Mouse (Mus musculus): Measurements from ENCODE around the gene Heph. TPM values are rescaled to one million over a fixed set of nuclear protein-coding genes. Genes with fewer than 3 reads are reported as not detected.
"Not testable (repeated sequence)": the region's sequence is repeated elsewhere in the genome, so short reads cannot be mapped to it uniquely, and the experiment has no call there.

Gene Heph
- polyA plus RNA-seq (2011; ENCODE audit: insufficient read depth, insufficient read length, low replicate concordance, missing spikeins): 1.2 and 2.1 TPM in 2 replicates

DNA sequence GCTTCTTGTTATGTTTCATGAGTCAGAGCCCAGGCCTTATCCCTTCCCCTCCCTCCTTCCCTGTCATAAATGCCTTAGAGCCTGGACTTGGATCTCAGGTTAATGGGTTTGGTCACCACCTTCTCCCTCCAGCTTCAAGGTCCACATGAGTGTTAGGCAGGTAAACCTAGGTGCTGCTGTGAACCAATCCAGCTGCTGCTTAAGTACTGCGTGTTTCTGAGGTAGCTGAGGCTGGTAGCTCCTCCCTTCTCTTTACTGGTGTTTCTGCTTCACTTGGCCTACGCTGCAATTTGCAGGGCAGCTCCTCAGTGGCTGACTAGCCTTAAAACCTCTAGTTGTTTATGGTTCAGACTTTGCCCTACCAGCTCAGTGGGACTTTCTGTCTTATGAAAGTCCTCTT, at the start of gene Heph:
Gene Heph (plus strand): TSS at position 211 of the 400 bp plus-strand sequence.
- Histone ChIP-seq H3K27ac (ENCODE audit: control insufficient read depth, insufficient read depth, low read depth, low read length, poor library complexity) (no peak within 1 kb of the TSS), H3K4me1 (ENCODE audit: control insufficient read depth, insufficient read depth, low read length) (no peaks in the 10 kb centered on the region), H3K4me3 (replicated peaks; ENCODE audit: control insufficient read depth, low read depth, low read length) (no peak within 1 kb of the TSS)
- TF ChIP-seq POLR2A (IDR thresholded peaks at IDR 0.05; ENCODE audit: borderline replicate concordance, control insufficient read depth, low read depth, low read length) (no peak), CTCF (IDR thresholded peaks at IDR 0.05; ENCODE audit: control insufficient read depth, insufficient read depth, low read length) (no peak)
- 70% methylated on average over 2 of the region's 2 CpGs for WGBS

DNA sequence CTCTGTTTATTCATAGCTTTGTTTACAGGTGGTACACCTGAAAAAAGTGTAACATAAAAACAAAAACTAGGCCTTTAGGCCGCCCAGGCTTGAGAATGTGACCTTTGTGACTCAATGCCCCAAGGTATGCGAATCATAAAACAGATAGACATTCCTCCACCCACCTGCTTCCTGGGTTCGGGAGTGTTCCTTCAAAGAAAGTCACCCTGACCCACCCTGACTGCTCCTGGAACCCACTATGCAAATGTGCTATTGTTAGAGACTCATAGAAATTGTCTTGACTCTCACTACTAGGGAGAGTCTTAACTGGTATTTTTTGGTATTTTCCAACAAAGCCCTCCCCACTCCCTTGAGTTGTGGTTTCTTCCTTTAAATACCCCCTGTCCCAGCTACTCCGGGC, 39.8 kb upstream of the Heph start:
- not testable (repeated sequence) for H3K4me1 ChIP-seq (ENCODE audit: control insufficient read depth, insufficient read depth, low read length); H3K27ac ChIP-seq (ENCODE audit: control insufficient read depth, insufficient read depth, low read depth, low read length, poor library complexity); H3K4me3 ChIP-seq (replicated peaks; ENCODE audit: control insufficient read depth, low read depth, low read length)
- 76% methylated on average over 4 of the region's 4 CpGs for WGBS

DNA sequence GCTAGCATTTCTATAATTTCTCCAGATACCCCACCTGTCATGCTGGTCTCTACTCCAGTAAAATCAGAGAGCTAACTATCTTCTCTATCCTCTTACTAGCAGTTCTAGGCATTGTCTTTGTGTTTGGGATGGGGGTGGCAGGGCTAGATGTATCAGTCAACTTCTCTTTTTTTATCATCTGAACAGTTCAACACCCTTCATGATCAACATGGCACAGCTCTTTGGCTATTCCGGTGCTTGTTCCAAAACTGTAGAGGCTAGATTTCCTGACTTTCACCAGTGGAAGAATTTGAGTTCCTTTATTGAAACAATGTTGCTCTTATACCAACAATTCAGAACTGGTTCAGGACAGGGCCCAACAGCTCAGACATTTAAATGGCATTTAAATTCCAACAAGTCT, 38.2 kb upstream of the Heph start:
- TF ChIP-seq POLR2A (IDR thresholded peaks at IDR 0.05; ENCODE audit: borderline replicate concordance, control insufficient read depth, low read depth, low read length): no peak
- TF ChIP-seq CTCF (IDR thresholded peaks at IDR 0.05; ENCODE audit: control insufficient read depth, insufficient read depth, low read length): no peak
- Histone ChIP-seq H3K27ac (ENCODE audit: control insufficient read depth, insufficient read depth, low read depth, low read length, poor library complexity) (no peak overlapping the region), H3K4me1 (ENCODE audit: control insufficient read depth, insufficient read depth, low read length) (no peaks in the 10 kb centered on the region), H3K4me3 (replicated peaks; ENCODE audit: control insufficient read depth, low read depth, low read length) (no peak overlapping the region)
- WGBS: 69% methylated on average over 1 of the region's 1 CpGs

DNA sequence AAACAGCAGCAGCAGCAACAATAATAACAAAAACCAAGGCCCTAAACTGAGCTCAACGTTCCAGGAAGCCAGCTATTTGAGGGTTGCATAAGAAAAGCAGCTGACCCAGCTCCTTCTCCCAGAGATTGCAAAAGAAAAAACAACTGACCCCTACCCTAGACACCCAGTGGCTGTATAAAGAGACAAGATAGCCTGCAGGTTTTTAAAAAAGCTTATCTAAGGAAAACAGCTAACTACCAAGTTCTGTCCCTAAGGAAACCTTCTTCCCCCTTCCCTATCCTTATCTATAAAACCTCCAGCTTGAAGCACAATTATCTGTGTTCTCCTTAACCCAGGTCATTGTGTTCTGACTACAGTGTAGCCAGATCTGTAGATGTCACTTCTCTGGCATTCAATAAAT, 37.4 kb upstream of the Heph start:
- TF ChIP-seq CTCF (IDR thresholded peaks at IDR 0.05; ENCODE audit: control insufficient read depth, insufficient read depth, low read length) (no peak), POLR2A (IDR thresholded peaks at IDR 0.05; ENCODE audit: borderline replicate concordance, control insufficient read depth, low read depth, low read length) (no peak)
- Histone ChIP-seq H3K4me3 (replicated peaks; ENCODE audit: control insufficient read depth, low read depth, low read length) (no peak overlapping the region), H3K4me1 (ENCODE audit: control insufficient read depth, insufficient read depth, low read length) (no peaks in the 10 kb centered on the region), H3K27ac (ENCODE audit: control insufficient read depth, insufficient read depth, low read depth, low read length, poor library complexity) (no peak overlapping the region)
- WGBS: 33% methylated on average over 1 of the region's 1 CpGs

DNA sequence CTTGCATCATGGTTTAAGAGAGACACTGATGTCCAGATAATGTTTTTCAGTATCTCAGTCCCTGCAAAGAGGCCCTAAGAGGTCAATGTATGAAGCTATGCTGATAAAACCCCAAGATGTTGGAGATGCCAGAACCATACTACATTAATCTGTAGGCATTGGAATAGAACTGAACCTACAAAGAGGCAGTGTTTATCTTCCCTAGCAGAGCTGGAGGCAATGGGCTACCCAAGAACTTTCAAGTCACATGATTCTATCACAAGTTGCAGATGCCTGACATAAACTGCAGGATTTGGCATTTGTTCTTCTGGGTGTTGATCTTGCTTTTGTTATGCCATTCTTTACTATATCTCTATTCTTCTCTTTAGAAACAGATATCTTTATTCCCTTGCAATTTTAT, 35.8 kb upstream of the Heph start:
- H3K4me1 ChIP-seq (ENCODE audit: control insufficient read depth, insufficient read depth, low read length): no peaks in the 10 kb centered on the region
- no peak overlapping the region for H3K27ac ChIP-seq (ENCODE audit: control insufficient read depth, insufficient read depth, low read depth, low read length, poor library complexity)
- TF ChIP-seq POLR2A (IDR thresholded peaks at IDR 0.05; ENCODE audit: borderline replicate concordance, control insufficient read depth, low read depth, low read length) (no peak), CTCF (IDR thresholded peaks at IDR 0.05; ENCODE audit: control insufficient read depth, insufficient read depth, low read length) (no peak)
- H3K4me3 ChIP-seq (replicated peaks; ENCODE audit: control insufficient read depth, low read depth, low read length): no peak overlapping the region

DNA sequence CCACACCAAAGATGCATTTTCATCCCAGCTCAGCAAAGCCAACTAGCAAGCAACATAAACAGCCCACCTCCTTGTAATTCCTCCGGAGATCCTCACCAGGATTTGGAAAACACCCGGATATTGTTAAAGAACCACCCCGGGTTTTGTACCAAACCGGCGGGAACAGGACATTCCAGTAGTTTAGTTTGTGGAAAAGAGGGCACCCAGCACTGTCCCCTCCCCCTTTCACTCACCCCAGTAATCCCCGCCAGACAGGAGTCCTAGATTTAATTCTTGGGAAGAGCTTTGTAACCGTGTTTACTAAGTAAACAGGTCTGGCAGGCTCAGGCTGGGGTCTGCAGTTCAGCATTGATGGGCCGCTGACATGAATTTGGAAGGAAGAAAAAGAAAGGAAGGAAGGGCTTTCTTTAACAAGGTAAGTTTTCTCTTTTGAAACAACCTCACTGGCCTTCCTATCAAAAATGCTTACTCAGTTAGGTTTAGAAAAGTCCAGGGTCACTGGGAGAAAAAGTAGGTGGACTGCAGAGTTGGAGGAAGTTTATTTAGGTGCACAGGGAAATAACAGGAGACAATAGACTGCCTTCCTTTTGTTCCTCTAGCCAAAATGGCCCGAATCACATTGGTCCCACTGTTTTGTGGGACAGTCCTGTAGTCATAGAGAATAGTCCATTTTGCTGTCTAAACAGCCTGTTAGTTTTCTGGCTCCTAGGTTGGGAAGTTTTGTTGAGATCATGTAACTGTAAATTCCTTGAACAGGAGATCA, 1.2 kb downstream of the Heph start, which contains the start of gene Hsf3:
Gene Hsf3 (minus strand): TSS at position 94 of the 763 bp plus-strand sequence.
- H3K4me1 ChIP-seq (ENCODE audit: control insufficient read depth, insufficient read depth, low read length): no peaks in the 10 kb centered on the region
- 44% methylated on average over 9 of the region's 9 CpGs for WGBS
- H3K4me3 ChIP-seq (replicated peaks; ENCODE audit: control insufficient read depth, low read depth, low read length): no peak within 1 kb of the TSS
- TF ChIP-seq CTCF (IDR thresholded peaks at IDR 0.05; ENCODE audit: control insufficient read depth, insufficient read depth, low read length) (no peak), POLR2A (IDR thresholded peaks at IDR 0.05; ENCODE audit: borderline replicate concordance, control insufficient read depth, low read depth, low read length) (no peak)
- H3K27ac ChIP-seq (ENCODE audit: control insufficient read depth, insufficient read depth, low read depth, low read length, poor library complexity): no peak within 1 kb of the TSS

DNA sequence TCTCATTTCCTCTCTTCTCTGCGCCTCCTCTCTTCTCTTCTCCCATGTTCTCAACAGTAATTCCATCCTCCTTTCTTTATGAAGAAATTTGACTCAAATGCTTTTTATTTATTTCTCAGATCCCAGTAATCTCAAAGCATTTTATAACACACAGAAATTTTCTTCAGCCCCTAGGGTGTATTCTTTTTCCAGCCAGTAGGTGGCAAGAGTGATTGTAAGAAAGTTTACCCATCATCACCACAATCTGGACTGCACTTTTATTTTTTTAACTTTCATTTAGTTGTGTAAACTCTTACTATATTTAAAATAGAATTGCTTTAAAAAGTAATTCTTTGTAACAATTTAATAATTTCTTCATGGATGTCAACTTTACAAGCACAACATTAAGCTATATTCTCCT, 46.4 kb downstream of the Heph start:
- TF ChIP-seq CTCF (IDR thresholded peaks at IDR 0.05; ENCODE audit: control insufficient read depth, insufficient read depth, low read length) (no peak), POLR2A (IDR thresholded peaks at IDR 0.05; ENCODE audit: borderline replicate concordance, control insufficient read depth, low read depth, low read length) (no peak)
- no peak overlapping the region for H3K4me3 ChIP-seq (replicated peaks; ENCODE audit: control insufficient read depth, low read depth, low read length)
- no peak overlapping the region for H3K27ac ChIP-seq (ENCODE audit: control insufficient read depth, insufficient read depth, low read depth, low read length, poor library complexity)
- 22% methylated on average over 1 of the region's 1 CpGs for WGBS
- no peaks in the 10 kb centered on the region for H3K4me1 ChIP-seq (ENCODE audit: control insufficient read depth, insufficient read depth, low read length)

Other genes starting within 250 kb of the Heph start
- gene Vsig4, start 161.9 kb upstream of the Heph start, polyA plus RNA-seq (2011; ENCODE audit: insufficient read depth, insufficient read length, low replicate concordance, missing spikeins): 3.3 TPM in 1 of 2 replicates, not detected in the other
- gene Hsf3, start 935 bp downstream of the Heph start, polyA plus RNA-seq (2011; ENCODE audit: insufficient read depth, insufficient read length, low replicate concordance, missing spikeins): not detected in 2 replicates